Mouse (Mus musculus): ENCODE measurements around the gene Pik3r5. TPM values are rescaled to one million over a fixed set of nuclear protein-coding genes. Genes with fewer than 3 reads are reported as not detected.

The Pik3r5 gene
- polyA plus RNA-seq, 1 experiment from 2014 or later = 0.92 TPM

DNA sequence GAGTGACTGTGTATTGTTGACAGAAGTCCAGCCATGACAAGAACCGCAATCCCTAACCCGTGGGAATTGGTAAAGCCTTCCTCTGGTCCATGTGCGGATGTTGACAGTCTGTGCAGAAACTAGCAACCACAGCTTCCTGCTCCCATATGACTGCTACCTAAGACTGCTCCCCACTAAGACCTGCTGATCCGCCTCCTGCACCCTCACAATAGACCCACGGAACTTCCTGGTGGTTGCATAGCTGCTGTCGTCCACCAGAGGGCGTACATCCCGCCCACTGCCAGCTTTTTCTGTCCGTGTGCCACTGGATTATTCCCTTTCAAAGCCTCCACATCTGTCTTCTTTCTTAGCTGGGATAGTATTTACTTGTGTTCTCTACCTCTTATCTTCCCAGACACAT, 14.1 kb upstream of the Pik3r5 start:
- ATAC-seq (ENCODE audit: low FRiP score) (no peak), DNase-seq (ENCODE audit: low spot score, missing footprints) (no peak)
- Histone ChIP-seq H3K27ac (ENCODE audit: low read depth, low read length) (no peak overlapping the region), H3K27me3 (ENCODE audit: control insufficient read depth, insufficient read depth, low read length) (no peaks in the 10 kb centered on the region), H3K4me2 (no peak overlapping the region), H3K36me3 (ENCODE audit: control insufficient read depth, insufficient read depth, low read length) (no peaks in the 10 kb centered on the region), H3K4me3 (ENCODE audit: low read depth, low read length) (no peak overlapping the region), H3K4me1 (ENCODE audit: control insufficient read depth, insufficient read depth, low read length) (no peaks in the 10 kb centered on the region; the same call in 1 of the 2 replicates), H3K9me3 (ENCODE audit: control insufficient read depth, low read length) (no peaks in the 10 kb centered on the region; the same call in 1 of the 2 replicates), H3K9ac (ENCODE audit: low read length) (no peak overlapping the region)
- WGBS = 41% methylated on average over 9 of the region's 9 CpGs

- no peak overlapping the region for H3K27ac ChIP-seq (ENCODE audit: low read depth, low read length)
- no peaks in the 10 kb centered on the region for H3K9me3 ChIP-seq (ENCODE audit: control insufficient read depth, low read length)
- ATAC-seq (ENCODE audit: low FRiP score) = 0 out of 2 replicates have a peak, but pooled peaks have one; percentile 65
- no peak overlapping the region for H3K4me3 ChIP-seq (ENCODE audit: low read depth, low read length)
- no peaks in the 10 kb centered on the region; the same call in 1 of the 2 replicates for H3K27me3 ChIP-seq (ENCODE audit: control insufficient read depth, insufficient read depth, low read length)
- WGBS = 32% methylated on average over 8 of the region's 8 CpGs
- peaks cover 8% of the 10 kb centered on the region; the same call in 1 of the 2 replicates for H3K4me1 ChIP-seq (ENCODE audit: control insufficient read depth, insufficient read depth, low read length)
- H3K36me3 ChIP-seq (ENCODE audit: control insufficient read depth, insufficient read depth, low read length) = no peaks in the 10 kb centered on the region
- H3K9ac ChIP-seq (ENCODE audit: low read length) = no peak overlapping the region
- no peak for DNase-seq (ENCODE audit: low spot score, missing footprints)
- no peak overlapping the region for H3K4me2 ChIP-seq
Measured at GRCm38 (mm10) chr11:68425492-68426315, 6.2 kb upstream of the Pik3r5 start.

- no peak overlapping the region for H3K27ac ChIP-seq (ENCODE audit: low read depth, low read length)
- ATAC-seq (ENCODE audit: low FRiP score) = no peak
Measured at GRCm38 (mm10) chr11:68427083-68427570, 4.8 kb upstream of the Pik3r5 start.

DNA sequence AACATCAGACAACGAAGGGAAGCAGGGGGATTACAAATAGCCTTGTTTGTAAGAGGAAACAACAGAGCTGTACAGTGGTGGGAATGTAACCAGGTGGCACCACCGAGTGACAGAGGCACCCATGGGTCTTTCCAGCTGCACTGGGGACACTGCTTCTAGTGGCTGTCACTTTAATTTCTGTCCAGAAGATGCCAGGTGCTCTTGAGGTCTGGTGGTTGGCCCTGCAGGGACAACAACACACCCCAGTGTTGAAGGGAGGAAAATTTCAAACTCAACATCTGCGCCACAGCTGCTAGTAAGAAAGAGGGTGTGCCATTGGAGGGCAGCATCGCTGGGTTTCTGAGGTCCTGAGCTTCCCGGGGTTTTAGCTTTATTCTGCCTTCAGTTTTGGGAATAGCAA, 1.3 kb upstream of the Pik3r5 start:
- no peak for ATAC-seq (ENCODE audit: low FRiP score)
- 69% methylated on average over 5 of the region's 5 CpGs for WGBS
- H3K4me1 ChIP-seq (ENCODE audit: control insufficient read depth, insufficient read depth, low read length) = peaks cover 4% of the 10 kb centered on the region; the same call in 1 of the 2 replicates
- no peaks in the 10 kb centered on the region; the same call in 1 of the 2 replicates for H3K27me3 ChIP-seq (ENCODE audit: control insufficient read depth, insufficient read depth, low read length)
- H3K9ac ChIP-seq (ENCODE audit: low read length) = no peak overlapping the region
- no peak for DNase-seq (ENCODE audit: low spot score, missing footprints)
- H3K4me3 ChIP-seq (ENCODE audit: low read depth, low read length) = no peak overlapping the region
- H3K9me3 ChIP-seq (ENCODE audit: control insufficient read depth, low read length) = no peaks in the 10 kb centered on the region
- no peaks in the 10 kb centered on the region for H3K36me3 ChIP-seq (ENCODE audit: control insufficient read depth, insufficient read depth, low read length)
- no peak overlapping the region for H3K27ac ChIP-seq (ENCODE audit: low read depth, low read length)
- H3K4me2 ChIP-seq = no peak overlapping the region

More at GRCm38 (mm10) chr11:68427083-68427570, 4.8 kb upstream of the Pik3r5 start:
- no peaks in the 10 kb centered on the region for H3K9me3 ChIP-seq (ENCODE audit: control insufficient read depth, low read length)
- no peak for DNase-seq (ENCODE audit: low spot score, missing footprints)
- no peaks in the 10 kb centered on the region; the same call in 1 of the 2 replicates for H3K27me3 ChIP-seq (ENCODE audit: control insufficient read depth, insufficient read depth, low read length)
- H3K4me1 ChIP-seq (ENCODE audit: control insufficient read depth, insufficient read depth, low read length) = peaks cover 8% of the 10 kb centered on the region; the same call in 1 of the 2 replicates
- H3K4me2 ChIP-seq = no peak overlapping the region
- H3K9ac ChIP-seq (ENCODE audit: low read length) = no peak overlapping the region
- no peak overlapping the region for H3K4me3 ChIP-seq (ENCODE audit: low read depth, low read length)
- no peaks in the 10 kb centered on the region for H3K36me3 ChIP-seq (ENCODE audit: control insufficient read depth, insufficient read depth, low read length)
- WGBS = 81% methylated on average over 5 of the region's 5 CpGs

DNA sequence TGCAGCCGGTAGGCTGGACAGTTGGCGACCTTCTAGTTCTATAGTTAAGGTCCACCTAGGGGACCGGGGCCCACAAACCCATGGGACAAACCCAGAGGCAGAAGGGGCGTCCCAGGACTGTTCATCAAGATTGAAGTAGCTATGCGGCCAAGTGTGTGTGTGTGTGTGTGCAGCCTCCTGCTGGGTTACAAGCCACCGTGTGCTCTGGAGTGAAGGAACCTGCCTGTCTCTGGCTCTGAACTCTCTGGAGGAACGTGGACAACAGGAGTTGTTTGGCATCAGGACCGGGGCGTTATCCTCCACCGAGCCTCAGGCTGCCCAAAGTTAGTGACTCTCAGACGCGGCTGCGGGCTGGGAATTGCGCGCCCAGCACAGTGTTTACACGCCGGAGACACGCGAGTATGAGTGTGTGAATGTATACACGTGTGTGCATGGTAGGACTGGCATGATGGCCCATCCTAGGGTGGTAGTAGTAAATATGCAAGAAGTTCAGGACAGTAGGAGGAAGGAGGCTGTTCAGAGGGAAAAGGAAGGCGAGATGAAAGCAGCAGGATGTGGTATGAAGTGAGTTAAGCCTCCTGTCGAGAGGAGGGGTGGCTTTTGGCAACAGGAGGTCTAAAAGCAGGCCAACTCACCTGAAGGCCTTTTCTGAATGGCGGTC, 570 bp downstream of the Pik3r5 start:
- no peaks in the 10 kb centered on the region for H3K36me3 ChIP-seq (ENCODE audit: control insufficient read depth, insufficient read depth, low read length)

GRCm38 (mm10) chr11:68433534-68433933, 1.6 kb downstream of the Pik3r5 start:
- Histone ChIP-seq H3K4me2 (no peak overlapping the region), H3K27me3 (ENCODE audit: control insufficient read depth, insufficient read depth, low read length) (no peaks in the 10 kb centered on the region; the same call in 1 of the 2 replicates), H3K9me3 (ENCODE audit: control insufficient read depth, low read length) (no peaks in the 10 kb centered on the region), H3K4me1 (ENCODE audit: control insufficient read depth, insufficient read depth, low read length) (no peaks in the 10 kb centered on the region), H3K9ac (ENCODE audit: low read length) (no peak overlapping the region), H3K36me3 (ENCODE audit: control insufficient read depth, insufficient read depth, low read length) (no peaks in the 10 kb centered on the region), H3K27ac (ENCODE audit: low read depth, low read length) (no peak overlapping the region), H3K4me3 (ENCODE audit: low read depth, low read length) (no peak overlapping the region)
- DNase-seq (ENCODE audit: low spot score, missing footprints) = no peak
- no peak for ATAC-seq (ENCODE audit: low FRiP score)
- WGBS = 88% methylated on average over 5 of the region's 5 CpGs

More for the DNA sequence above, 570 bp downstream of the Pik3r5 start:
- Histone ChIP-seq H3K9ac (ENCODE audit: low read length) (peak overlapping the region; percentile 56), H3K4me2 (peak overlapping the region; percentile 57), H3K27ac (ENCODE audit: low read depth, low read length) (no peak overlapping the region), H3K4me1 (ENCODE audit: control insufficient read depth, insufficient read depth, low read length) (no peaks in the 10 kb centered on the region), H3K4me3 (ENCODE audit: low read depth, low read length) (peak overlapping the region; percentile 42), H3K27me3 (ENCODE audit: control insufficient read depth, insufficient read depth, low read length) (no peaks in the 10 kb centered on the region; the same call in 1 of the 2 replicates), H3K9me3 (ENCODE audit: control insufficient read depth, low read length) (no peaks in the 10 kb centered on the region)
- ATAC-seq (ENCODE audit: low FRiP score) = peak; percentile 35; the same call in 1 of the 2 replicates
- no peak for DNase-seq (ENCODE audit: low spot score, missing footprints)
- 34% methylated on average over 23 of the region's 23 CpGs for WGBS

DNA sequence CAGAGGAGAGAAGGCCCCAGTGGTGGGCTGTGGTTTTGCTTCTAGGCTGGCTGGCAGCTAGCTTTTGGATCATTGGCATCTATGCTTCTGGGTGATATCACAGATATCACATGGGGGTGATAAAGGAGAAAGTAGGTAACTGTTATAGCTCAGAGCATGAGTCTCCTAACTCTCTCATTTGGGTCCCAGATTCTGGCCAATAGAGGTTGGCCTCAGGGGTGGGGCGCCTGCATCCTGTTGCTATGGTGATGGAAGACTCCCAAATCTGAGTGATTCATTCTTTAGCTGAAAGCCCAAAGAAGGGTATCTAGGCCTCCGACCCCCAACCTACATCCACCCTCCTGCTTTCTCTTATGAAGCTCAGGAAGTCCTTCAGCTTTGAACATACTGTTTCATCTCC, 2.8 kb downstream of the Pik3r5 start:
- no peak overlapping the region for H3K27ac ChIP-seq (ENCODE audit: low read depth, low read length)
- DNase-seq (ENCODE audit: low spot score, missing footprints) (no peak), ATAC-seq (ENCODE audit: low FRiP score) (no peak)
- H3K9ac ChIP-seq (ENCODE audit: low read length) = no peak overlapping the region
- H3K9me3 ChIP-seq (ENCODE audit: control insufficient read depth, low read length) = no peaks in the 10 kb centered on the region
- H3K36me3 ChIP-seq (ENCODE audit: control insufficient read depth, insufficient read depth, low read length) = no peaks in the 10 kb centered on the region
- H3K4me2 ChIP-seq = no peak overlapping the region
- no peaks in the 10 kb centered on the region; the same call in 1 of the 2 replicates for H3K27me3 ChIP-seq (ENCODE audit: control insufficient read depth, insufficient read depth, low read length)
- WGBS = 75% methylated on average over 2 of the region's 2 CpGs
- no peaks in the 10 kb centered on the region for H3K4me1 ChIP-seq (ENCODE audit: control insufficient read depth, insufficient read depth, low read length)
- no peak overlapping the region for H3K4me3 ChIP-seq (ENCODE audit: low read depth, low read length)

DNA sequence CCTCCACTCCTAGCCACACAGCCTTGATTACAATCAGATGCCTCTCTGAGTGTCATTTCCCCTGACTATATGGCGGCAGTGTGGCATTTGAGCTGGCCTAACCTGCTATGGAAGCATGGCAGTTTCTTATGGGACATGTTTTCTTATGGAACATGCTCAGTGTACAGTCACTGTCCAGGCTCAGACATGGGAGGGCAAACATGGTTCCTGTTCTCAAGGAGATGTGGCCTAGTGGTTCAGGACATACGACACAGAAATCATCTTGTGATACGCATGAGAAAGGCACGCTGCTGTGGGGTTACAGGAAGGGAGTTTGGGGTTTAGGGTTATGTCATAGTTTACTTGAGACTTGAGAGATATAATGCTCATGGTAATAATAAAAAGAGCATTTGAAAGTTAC, 3.7 kb downstream of the Pik3r5 start:
- Histone ChIP-seq H3K27me3 (ENCODE audit: control insufficient read depth, insufficient read depth, low read length) (no peaks in the 10 kb centered on the region), H3K9me3 (ENCODE audit: control insufficient read depth, low read length) (no peaks in the 10 kb centered on the region), H3K4me1 (ENCODE audit: control insufficient read depth, insufficient read depth, low read length) (no peaks in the 10 kb centered on the region), H3K4me2 (no peak overlapping the region), H3K4me3 (ENCODE audit: low read depth, low read length) (no peak overlapping the region), H3K36me3 (ENCODE audit: control insufficient read depth, insufficient read depth, low read length) (no peaks in the 10 kb centered on the region), H3K27ac (ENCODE audit: low read depth, low read length) (no peak overlapping the region), H3K9ac (ENCODE audit: low read length) (no peak overlapping the region)
- ATAC-seq (ENCODE audit: low FRiP score) (no peak), DNase-seq (ENCODE audit: low spot score, missing footprints) (no peak)
- 92% methylated on average over 4 of the region's 4 CpGs for WGBS

GRCm38 (mm10) chr11:68436376-68436775, 4.5 kb downstream of the Pik3r5 start:
- H3K9me3 ChIP-seq (ENCODE audit: control insufficient read depth, low read length) = no peaks in the 10 kb centered on the region
- WGBS = 86% methylated on average over 5 of the region's 5 CpGs
- no peak overlapping the region for H3K27ac ChIP-seq (ENCODE audit: low read depth, low read length)
- ATAC-seq (ENCODE audit: low FRiP score) = no peak
- no peak overlapping the region for H3K4me2 ChIP-seq
- no peak for DNase-seq (ENCODE audit: low spot score, missing footprints)
- H3K4me3 ChIP-seq (ENCODE audit: low read depth, low read length) = no peak overlapping the region
- H3K9ac ChIP-seq (ENCODE audit: low read length) = no peak overlapping the region
- H3K4me1 ChIP-seq (ENCODE audit: control insufficient read depth, insufficient read depth, low read length) = no peaks in the 10 kb centered on the region
- no peaks in the 10 kb centered on the region for H3K27me3 ChIP-seq (ENCODE audit: control insufficient read depth, insufficient read depth, low read length)
- no peaks in the 10 kb centered on the region for H3K36me3 ChIP-seq (ENCODE audit: control insufficient read depth, insufficient read depth, low read length)

Data from midbrain, embryonic 11.5 days (tissue).